Mouse (Mus musculus) megakaryocyte-erythroid progenitor cell, adult 5-6 weeks (primary cell): ENCODE measurements around the gene Galntl6. TPM values are rescaled to one million over a fixed set of nuclear protein-coding genes. Genes with fewer than 3 reads are reported as not detected.

ENCODE experiments used
- ATAC-seq: replicated peaks from 2 replicates; pipeline ENCODE4 v1.8.0; 2016; ENCODE audit warnings: mild to moderate bottlenecking, inconsistent platforms; ENCODE audit not compliant: severe bottlenecking, poor library complexity, low FRiP score, low TSS enrichment
- total RNA-seq, 2 experiments: library from RNA; stranded (forward) in 1 of 2; stranded (reverse) in 1 of 2; fragments of 200-1000, 215-1000 nt in 1 of 2; fragments of >200 nt in 1 of 2; fragmentation: Nextera tagmentation in 1 of 2; gene quantifications; 2 replicates each; pipeline ENCODE4 v1.2.3; 2014 to 2017

The Galntl6 gene
- total RNA-seq, 2 experiments from 2014 or later, result not detected

DNA sequence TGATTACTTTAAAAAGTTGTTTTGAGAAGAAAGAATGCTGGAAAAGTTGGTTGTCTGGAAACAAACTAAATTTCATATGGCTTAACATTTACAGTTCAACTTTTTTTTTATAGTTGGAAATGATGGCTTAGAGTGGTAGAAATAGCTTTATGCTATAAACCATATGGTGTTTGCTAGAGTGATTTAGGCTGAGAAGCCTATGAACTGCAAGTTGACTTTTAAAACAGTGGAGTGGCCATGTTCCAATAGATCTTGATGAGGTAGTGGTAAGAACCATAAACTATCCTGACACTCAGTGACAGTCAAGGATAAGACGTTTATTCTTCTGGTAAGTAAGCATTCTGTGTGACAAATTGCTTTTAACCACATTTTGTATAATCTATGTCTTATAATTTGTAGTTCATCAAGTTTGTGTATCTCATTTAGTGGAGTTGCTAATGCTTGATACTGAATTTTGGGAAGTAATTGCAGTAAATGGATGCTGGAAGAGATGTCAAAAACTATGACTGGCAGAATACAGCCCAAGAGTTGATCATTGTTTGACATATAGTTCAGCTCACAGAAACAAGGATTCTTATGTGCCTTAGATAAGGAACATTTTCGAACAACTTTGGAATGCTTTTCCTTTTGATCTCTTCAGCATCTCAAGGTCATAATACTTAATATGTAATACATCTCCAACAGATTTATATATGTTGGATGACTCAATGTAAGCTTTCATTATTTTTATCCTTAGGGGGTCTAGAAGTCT is 888.8 kb downstream of the Galntl6 start:
- ATAC-seq, result no peak

DNA sequence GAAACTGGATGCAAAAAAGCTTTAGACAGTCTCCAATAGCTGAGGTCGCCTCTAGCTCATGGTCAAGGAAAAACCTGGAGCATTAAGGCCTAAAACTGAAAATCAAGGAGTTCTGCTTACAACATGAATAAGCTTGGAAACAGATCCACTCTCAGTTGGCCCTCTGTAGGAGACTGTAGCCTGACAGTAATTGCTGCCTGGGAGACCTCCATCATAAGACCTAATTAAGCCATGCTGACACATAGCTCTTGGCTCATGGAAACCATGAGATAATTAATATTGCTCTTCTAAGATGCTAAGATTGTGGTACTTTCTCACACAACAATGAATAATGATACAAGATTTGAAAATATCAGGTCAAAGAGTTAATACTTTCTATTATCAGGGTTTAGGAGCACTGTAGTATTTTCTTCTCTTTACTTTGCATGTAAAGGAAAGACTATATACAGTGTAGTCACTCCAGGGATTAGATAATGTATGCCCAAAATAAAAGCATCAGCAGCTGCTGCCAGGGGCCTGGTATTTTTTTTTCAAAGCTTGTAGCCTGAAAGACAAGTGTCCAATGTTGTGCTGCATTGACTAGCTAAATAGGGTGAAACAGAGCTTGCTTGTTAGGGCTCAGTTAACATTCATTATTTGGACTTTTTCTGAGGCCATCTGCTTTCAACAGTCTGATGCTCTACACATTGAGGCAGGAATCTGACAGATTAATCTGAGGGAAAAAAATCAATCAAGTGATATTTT is 922.8 kb downstream of the Galntl6 start:
- ATAC-seq, result no peak

DNA sequence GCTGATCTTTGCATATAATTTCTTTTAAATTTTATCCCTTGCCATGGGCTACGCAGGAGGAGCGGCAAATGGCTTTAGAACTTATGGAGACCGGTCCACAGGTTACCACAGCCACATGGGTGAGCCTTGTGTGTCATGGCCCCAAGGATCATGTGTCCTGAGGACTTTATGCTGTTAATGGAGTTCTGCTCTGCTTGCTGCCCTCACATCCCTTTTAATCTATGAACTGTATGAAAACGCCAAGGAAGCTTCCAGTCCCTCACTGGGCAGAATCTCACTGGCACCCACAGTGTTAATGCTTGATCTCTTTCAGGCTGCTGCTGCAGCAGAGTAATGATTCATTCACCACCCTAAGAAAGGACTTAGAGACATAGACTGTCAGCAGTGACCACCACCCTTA is 935.1 kb downstream of the Galntl6 start:
- no peak for ATAC-seq

GRCm38 (mm10) chr8:57974093-57974492 is 938.3 kb downstream of the Galntl6 start:
- no peak for ATAC-seq

GRCm38 (mm10) chr8:57972832-57973231 is 939.6 kb downstream of the Galntl6 start:
- no peak for ATAC-seq

DNA sequence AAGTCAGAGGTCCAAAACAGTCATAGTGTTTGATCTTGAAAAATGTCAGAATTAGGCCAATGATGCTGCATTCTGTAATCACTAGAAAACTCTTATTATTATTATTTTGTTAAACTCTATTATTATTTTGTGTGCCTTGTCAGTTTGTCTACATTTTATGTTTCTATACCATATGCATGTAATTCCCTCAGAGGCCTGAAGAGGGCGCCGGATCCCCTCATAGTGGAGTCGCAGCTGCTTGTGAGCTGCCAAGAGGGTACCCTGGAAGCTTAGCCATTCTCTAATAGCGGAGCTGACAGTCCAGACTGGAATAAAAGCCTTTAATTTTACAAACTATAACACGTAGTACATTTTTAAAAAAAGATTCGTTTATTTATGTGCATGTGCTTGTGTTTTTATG is 945.8 kb downstream of the Galntl6 start:
- no peak for ATAC-seq

GRCm38 (mm10) chr8:57965508-57965907 is 946.9 kb downstream of the Galntl6 start:
- no peak for ATAC-seq

DNA sequence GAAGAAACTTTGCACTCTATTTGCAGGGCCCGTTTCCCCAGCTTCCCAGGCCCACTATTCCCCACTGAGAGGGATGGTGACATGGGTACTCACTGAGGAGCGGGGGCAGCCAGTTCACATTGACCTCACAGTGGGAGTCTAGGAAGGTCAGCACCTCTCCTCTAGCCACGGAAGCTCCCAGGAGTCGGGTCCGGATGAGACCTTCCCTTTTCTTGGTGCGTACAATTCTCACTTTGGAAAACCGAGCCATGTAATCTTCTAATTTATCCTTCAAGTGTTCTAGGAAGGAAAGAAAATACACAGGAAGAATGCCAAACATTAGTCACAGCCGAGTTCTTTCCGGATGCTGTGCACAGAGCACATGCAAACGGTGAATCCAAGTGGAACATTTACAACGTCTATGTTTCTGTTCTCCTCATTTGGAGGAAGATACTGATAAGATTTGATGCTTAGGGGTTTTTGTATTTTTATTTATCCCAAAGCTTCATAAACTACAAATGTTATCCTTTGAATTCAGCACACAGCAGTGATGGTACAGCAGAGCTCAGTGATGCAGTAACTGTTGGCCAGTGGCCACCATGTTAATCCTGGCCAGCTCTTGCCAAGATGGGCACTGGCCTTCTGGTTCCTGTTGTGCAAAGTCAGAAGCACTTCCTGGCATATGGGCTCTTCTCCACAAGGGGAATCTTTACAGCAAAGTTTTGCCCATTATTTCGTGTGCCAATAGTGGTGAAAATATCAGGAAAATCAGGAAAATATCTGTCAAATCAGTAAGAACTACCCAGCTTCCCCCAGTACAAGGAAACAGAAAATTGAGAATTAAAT is 949.9 kb downstream of the Galntl6 start:
- no peak for ATAC-seq

GRCm38 (mm10) chr8:57959136-57959535 is 953.3 kb downstream of the Galntl6 start:
- no peak for ATAC-seq

DNA sequence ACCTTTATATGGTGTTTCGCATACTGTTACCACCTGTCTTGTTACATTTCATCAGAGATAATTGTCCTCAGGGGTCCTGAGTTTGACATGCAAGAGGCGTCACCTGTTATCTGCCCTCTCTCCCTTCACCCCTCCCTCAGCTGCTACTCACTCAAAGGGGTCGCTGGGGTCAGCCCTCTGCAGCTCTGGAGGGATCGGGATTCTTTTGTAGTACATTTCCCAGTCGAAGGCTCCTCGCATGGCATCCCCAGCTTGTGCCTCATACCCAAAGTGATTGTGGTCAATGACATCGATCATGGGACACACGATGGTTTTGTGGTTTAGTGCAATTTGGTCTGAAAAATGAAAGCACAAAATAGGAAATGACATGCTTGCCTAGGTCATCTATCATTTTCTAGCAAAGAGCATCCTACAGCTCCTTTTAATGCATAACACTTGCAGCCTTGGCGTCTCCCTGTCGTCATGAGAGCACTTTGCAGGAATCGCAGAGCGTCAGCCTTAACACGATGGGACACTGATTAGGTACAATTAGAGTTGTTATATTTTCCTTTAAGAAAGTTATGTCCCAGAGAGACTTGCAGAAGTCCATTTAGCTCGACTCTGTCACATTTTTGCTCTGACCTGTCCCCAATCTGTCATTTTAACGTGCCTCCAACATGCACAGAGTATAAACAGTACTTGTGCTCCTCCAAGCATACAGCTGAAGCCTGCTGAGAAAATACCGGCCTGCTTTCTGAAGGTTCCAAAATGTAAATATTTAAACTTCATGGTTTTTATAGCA is 954.1 kb downstream of the Galntl6 start:
- no peak for ATAC-seq

- ATAC-seq, result no peak
Measured at GRCm38 (mm10) chr8:57955501-57955900, 956.9 kb downstream of the Galntl6 start.

- no peak for ATAC-seq
Measured at GRCm38 (mm10) chr8:57941113-57941512, 971.3 kb downstream of the Galntl6 start.

DNA sequence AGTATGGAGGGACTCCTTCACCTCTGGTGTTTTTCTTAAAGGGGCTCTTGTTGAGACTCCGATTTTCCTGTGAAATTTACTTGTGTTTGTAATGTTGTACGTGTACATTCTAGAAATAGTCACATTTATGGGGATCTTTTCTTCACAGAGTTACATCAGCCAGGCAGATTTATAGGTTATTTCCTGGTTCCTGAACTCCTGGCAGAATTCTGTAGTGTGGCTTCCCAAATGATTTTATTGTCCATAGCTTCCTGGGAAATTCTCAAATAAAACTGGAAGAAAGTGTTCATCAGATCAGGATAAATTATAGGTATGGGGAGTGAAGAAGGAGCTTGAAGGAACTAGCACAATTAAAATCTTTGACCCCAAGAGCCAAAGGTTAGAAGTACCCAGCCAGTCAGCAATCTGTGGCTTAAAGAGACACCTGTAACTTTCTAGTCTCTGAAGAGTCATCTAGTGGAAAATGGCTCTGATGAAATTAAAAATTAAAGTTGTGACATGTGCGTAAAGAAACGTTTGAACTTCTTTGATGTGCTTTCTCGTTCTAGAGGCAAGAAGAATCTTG is 972.5 kb downstream of the Galntl6 start:
- no peak for ATAC-seq

- ATAC-seq, result peak; percentile 63
Measured at GRCm38 (mm10) chr8:57939177-57939855, 973.1 kb downstream of the Galntl6 start.

DNA sequence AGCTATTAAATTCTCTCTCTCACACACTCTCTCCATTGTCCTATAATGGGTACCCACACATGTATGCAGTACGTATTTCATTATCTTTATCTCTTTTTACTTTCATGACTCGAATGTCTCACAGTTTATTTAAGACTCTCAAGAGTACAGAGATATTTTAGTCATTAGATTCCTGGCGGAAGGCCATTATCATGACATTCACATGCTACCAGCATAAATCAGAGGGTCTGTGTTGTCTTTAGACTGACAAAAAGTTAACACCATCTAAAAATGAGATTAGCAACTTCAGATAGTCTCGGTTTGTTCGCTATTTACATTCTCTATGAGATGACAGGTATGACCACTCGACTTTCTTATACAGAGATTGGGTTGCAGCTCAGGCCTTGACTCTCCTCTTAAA is 985.4 kb downstream of the Galntl6 start:
- ATAC-seq, result no peak

DNA sequence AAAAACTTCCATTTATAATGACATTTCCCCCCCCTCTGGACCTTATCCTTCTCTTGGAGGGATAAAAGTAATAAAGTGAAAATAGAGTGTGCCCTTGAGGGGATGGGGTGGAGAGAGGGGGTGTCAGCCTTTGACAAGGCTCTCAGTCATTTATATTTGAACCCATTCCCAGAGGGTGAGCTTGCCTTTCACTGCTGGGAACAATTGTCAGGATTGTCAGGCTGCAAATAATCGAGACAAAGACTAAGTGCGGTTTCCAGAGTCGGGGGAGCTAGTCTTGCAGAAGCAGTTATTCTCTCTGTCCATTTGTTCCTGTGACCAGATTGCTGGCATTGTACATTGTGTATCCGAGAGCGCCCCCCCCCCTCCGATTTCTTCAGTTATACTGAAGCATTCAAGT is 988.9 kb downstream of the Galntl6 start:
- no peak for ATAC-seq

GRCm38 (mm10) chr8:57923130-57923529 is 989.3 kb downstream of the Galntl6 start:
- ATAC-seq, result no peak

- no peak for ATAC-seq
Measured at GRCm38 (mm10) chr8:57922214-57923070, 990.0 kb downstream of the Galntl6 start.
